Mouse (Mus musculus) cerebellum, postnatal 4 days (tissue): Measurements from ENCODE around the gene Gm26897.

Source experiments
- DNase-seq, 2 experiments: peaks; one replicate each; pipeline ENCODE4 v3.0.0; 2022; ENCODE audit warnings: low spot score in 2 of 2, mixed read lengths in 1 of 2

The Gm26897 gene

DNA sequence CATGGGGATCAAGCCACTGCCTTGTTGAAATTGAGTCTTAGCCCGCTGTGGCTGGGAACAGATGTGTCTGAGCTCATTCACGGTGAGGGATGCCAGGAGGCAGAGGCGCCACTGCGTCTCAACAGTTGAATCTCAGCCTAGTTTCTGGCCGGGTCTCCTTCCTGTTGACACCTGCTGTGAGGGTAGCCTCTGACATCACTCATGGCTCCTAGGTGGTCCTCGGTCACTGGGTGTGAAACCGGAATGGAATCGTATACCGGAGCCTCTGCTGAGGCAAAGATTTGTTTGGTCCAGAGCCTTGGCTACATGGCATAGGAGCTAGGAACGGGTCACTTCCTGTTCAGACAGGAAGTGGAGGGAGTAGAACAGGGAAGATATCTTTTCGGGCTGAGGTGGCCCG, at the start of gene Gm26897:
Gene Gm26897, plus strand, starts transcription at position 74 of the 400 bp plus-strand sequence.
- no peak for DNase-seq

- DNase-seq = no peak
Measured at GRCm38 (mm10) chr5:111687370-111687769, 46.4 kb upstream of the Gm26897 start.

GRCm38 (mm10) chr5:111688584-111688983, 45.1 kb upstream of the Gm26897 start:
- DNase-seq = no peak

- no peak for DNase-seq
Measured at GRCm38 (mm10) chr5:111697996-111698395, 35.7 kb upstream of the Gm26897 start.

DNA sequence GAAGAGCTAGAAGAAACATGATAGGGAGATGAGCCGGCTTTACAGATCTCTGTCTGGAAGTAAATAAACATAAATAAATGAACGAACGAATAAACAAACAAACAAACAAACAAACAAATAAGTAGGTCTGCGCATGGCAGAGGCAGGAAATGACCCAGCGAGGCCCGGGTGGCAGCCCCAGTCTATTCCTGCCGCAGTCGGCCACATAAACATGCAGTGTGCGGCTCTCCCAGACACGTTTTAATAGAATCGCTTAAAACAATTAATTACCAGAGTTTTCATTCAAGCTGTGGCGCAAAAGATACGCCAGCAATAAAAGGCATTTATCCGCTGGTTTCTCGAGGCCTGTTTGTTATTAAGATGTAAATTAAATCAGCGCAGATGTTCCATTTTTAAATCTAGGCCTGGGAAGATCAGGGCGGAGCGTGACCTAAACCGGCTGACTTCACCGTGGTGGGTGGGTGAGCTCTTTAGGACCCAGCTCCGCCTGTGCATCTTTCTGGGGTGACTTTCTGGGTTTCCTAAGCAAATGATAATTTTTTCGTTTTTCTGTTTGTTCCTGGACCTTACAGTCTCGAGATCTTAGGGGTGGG, 33.9 kb upstream of the Gm26897 start:
- DNase-seq = no peak

GRCm38 (mm10) chr5:111701634-111702329, 31.9 kb upstream of the Gm26897 start:
- no peak for DNase-seq

DNA sequence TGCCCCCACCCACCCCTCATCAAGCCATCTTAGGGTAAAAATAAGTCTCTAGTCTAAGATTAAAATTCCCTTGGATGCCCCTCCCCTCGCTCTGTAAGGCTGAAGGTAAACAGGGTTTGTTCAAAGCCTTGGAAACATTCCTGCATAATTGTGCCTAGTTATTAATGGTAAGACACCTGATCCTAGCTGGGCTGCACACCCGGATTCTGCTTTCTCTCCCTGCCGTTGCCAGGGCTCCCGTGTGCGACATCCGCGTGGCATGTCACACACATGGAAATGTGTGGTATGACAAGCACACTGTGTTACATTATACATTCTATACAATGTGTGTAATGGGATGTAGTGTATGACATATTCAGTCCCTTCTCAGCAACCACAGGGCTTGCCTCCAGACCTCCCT, 30.1 kb upstream of the Gm26897 start:
- DNase-seq = no peak

DNA sequence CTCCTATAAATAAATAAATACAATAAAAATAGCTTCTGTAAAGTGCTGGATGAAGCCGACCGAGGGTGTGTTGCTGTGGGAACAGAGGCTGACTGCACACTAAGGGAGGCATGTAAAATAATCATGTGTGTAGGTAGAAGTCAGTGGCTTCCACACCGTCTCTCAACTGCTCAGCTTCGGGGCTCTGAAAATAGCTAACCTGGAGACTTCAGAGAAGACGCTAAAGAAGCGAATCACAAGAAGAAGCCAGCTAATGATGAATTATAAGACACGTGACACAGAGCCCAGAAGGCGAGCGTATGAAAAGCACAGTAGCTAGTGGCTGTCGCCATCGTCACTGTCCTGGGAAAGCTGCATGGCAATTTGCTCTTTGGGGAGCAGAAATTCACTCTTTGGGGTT, 29.4 kb upstream of the Gm26897 start:
- DNase-seq = no peak

GRCm38 (mm10) chr5:111709195-111709901, 24.4 kb upstream of the Gm26897 start:
- no peak for DNase-seq

DNA sequence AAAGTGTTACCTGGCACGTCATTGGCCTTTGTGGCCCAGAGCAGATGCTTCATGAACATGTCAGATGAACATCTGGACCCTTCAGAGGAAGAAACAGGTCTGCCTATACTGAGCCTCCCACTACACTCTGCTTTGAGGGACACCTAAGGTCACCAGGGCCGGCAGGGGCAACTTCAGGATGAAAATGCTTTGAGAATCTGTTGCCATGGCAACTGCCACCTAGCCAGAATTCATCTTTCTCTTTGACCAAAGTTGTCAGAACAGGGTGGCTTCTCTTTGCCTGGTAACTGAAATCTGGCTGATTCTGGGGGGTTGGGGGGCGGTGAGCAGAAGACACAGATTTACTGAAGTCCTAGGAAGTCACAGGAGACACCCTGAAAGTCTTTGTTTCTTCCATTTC, 14.7 kb upstream of the Gm26897 start:
- no peak for DNase-seq

- DNase-seq = no peak
Measured at GRCm38 (mm10) chr5:111720726-111721125, 13.0 kb upstream of the Gm26897 start.

DNA sequence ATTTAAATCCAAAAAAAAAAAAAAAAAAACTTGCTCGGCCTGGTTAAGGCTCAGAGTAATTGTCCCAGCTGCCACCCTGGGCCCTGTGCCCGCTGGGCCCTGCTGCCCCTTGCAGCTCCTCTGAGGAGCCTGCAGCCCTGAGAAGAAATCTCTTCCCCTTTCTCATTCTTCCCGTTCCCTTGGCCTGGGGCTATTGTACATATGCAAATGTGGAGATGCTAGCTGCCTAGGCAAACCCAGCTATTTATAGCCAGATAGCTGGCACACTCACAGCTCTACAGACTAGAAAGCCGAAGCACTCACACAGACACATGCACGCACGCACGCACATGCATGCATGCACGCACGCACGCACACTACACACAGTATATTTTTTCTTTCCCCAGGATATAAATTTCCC, 9.0 kb upstream of the Gm26897 start:
- DNase-seq = peak in 1 of 2 experiments; percentile 53

DNA sequence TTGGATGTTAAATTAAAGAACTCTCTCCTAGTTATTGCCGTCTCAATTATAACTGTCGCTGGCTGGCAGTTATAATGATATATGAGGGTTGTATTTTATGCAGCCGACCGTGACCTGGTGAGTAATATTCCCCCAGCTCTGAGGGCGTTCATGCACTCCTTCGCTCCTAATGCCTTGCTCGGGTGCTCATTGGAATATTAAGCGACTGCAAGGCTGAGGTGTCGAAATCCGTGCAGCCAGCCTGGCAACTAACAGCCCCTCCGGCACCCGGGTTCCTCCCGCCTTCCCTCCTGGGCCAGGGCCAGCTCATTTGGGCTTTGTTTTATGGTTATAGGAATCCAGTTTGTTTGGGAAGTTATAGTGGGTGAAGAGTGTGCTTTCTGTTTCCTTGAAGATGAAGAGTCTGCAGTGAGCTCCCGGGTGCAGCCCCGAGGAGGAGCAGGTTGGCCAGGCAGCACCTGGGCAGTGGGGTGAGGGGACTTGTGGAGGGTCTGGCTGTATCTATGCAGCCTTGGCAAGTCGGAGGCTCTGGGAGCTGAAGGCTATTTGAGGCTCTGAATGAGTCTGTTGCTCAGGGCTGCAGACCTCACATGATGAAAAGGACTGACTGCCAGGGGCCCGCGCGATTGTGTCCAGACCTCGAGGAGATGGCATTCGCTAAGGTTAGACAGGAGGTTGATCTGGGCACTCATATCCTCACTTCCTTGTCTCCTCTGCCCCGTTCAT, 8.4 kb upstream of the Gm26897 start:
- DNase-seq = peak in 1 of 2 experiments; percentile 47

DNA sequence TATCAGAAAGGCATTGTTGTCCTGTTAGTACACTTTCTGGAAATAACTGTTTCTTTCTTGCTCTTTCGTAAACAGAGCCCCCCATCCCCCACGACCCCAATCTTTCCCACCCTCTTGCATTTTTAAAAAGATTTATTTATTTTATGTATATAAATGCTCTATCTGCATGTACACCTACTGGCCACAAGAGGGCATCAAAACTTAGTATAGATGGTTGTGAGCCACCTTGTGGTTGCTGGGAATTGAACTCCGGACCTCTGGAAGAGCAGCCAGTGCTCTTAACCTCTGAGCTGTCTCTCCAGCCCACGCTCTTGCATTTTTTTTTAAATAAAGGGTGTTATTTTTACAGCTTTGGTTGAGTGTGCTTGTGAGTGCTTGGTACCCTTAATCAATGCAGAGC, 5.3 kb upstream of the Gm26897 start:
- no peak for DNase-seq

- DNase-seq = no peak
Measured at GRCm38 (mm10) chr5:111730560-111731167, 3.1 kb upstream of the Gm26897 start.

DNA sequence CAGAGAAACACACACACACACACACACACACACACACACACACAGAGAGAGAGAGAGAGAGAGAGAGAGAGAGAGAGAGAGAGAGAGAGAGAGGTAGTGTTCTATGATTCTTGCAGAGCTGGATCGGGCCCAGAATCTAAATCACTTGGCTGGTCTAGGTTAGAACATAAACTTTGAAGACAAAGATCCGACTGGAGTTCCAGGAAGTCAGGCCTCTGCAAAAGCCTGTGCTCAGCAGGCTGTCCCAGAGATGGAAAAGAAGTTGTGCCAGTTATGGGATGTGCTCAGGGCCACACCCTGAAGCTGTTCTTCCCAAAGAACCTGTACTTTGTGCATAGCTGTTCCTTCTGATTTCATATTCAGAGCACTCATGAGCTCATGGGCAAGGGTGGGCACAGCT, 1.5 kb upstream of the Gm26897 start:
- no peak for DNase-seq

GRCm38 (mm10) chr5:111739480-111739879, 5.8 kb downstream of the Gm26897 start:
- no peak for DNase-seq

DNA sequence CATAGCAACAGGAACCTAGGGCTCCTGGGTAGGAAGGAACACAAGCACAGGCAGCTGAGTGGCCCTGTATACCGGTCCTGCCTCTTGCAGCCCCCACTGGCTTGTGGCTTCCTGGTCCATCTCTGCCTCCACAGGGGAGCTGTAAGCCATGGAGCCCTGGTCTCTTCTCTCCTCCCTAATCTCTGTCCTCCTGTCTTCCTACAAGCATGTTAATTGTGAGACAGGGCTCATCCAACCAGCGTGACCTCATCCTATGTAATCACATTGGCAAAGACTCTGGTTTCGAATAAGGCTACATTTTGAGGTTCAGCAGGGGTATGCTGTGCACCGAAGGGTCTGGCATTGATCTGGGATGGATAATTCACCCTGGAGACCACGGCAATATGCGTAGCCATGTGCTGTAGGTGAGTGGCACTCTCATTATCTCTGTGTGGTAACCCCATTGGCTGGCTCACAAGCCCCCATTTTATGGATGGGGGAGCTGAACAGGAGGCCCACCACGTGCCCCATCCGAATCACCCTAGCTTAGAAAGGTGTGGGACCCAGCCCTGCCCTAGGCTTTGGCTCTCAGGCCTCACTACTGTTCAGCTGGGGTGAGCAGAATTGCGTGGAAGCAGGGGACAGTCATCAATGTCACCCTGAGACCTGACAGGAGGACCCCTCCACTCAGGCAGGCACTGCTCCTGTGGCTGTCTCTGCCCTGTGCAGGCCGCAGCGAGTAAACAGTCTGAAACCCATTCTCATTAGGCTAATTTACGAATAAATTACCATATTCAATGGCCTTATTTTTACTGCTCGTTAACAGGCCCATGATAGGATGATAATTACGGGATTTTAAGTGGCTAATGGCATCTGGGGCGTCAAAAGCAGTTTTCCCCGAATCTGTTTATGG, 6.9 kb downstream of the Gm26897 start:
- DNase-seq = no peak

DNA sequence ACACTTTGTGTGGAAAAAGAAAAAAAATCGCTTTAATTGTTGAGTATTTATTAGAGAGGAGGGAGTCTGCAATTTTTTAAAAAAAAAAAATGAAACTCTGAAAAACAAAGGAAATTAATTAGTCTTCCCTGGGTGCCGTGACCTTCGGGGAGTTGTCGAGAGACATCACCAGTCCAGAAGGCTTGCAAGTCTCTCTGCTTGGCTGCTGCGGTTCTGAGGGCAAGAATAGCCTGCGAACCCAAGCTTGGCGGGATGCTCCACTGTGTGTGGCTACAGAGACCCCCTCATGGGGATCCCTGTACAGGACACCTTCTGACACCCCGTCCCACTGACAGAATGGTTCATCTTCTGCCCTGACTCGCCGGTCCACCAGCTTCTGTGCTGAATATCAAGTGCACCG, 7.6 kb downstream of the Gm26897 start:
- DNase-seq = no peak

DNA sequence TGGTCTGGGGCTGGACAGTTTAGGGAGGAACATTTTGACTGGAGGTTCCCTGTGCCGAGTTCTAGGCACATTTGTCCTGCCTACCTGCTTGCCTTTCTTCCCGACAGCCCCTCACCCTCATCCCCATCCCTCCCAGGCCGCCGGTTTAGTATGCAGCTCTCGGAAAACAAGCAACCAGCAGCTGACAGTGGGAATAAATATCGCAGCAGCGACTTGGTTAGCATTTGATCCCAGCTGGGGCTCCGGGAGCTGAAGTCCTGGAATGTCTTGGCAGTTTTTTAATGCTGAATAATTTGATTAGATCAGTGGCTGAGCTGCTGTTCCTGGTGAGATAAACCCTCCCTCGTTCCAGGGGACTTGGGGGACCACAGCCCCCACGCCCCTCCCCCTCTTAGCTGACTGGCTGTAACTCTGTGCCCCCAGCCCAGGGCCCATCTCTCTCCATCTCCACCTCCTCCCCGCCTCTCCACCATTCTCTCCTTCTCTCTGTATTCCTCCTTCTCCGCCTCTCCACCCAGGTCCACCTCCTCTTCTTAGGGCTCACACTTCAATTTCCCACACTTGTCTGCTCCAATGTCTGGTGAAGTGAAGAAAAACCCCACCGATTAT, 8.7 kb downstream of the Gm26897 start:
- DNase-seq = no peak
